Mouse (Mus musculus): Measurements from ENCODE around the gene Ddx21. TPM values are rescaled to one million over a fixed set of nuclear protein-coding genes. Genes with fewer than 3 reads are reported as not detected.
"Not testable (repeated sequence)": the region's sequence is repeated elsewhere in the genome, so short reads cannot be mapped to it uniquely, and the experiment has no call there.

Gene Ddx21
- polyA plus RNA-seq, 1 experiment from 2014 or later: 27.0 TPM

DNA sequence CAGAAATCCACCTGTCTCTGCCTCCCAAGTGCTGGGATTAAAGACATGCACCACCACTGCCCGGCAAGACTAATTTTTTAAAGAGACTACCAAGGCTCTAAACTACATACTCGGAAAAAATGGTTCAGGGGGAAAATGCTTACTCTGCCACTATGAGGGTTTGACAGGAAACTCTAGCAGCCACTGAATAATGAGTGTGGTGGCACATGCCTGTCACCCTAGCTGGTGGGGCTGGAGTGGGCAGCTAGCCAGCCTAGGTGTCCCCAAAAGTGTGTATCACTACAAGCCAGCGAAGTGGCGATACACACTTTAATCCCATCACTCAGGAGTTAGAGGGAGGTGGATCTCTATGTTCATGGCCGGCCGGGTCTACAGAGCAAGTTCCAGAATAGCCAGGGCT is 2.0 kb downstream of the Ddx21 start:
- 91% methylated on average over 6 of the region's 6 CpGs for WGBS
- no peak overlapping the region for H3K4me2 ChIP-seq (replicated peaks; ENCODE audit: low read depth, low read length)
- H3K27me3 ChIP-seq (ENCODE audit: control insufficient read depth, insufficient read depth, low read length): no peaks in the 10 kb centered on the region
- no peak overlapping the region for H3K4me3 ChIP-seq (ENCODE audit: low read depth, low read length)
- no peaks in the 10 kb centered on the region for H3K9me3 ChIP-seq (ENCODE audit: control insufficient read depth, low read depth, low read length)
- no peak overlapping the region for H3K27ac ChIP-seq (ENCODE audit: low read length)
- no peak overlapping the region for H3K9ac ChIP-seq (replicated peaks; ENCODE audit: low read depth, low read length)
- 0 out of 2 replicates have a peak, but pooled peaks cover 5% of the 10 kb centered on the region for H3K4me1 ChIP-seq (ENCODE audit: control insufficient read depth, insufficient read depth, low read length)
- peaks cover 15% of the 10 kb centered on the region for H3K36me3 ChIP-seq (ENCODE audit: control insufficient read depth, insufficient read depth, low read length)
- no peak for ATAC-seq (ENCODE audit: insufficient number of reproducible peaks, insufficient read depth, low FRiP score, low read depth)

DNA sequence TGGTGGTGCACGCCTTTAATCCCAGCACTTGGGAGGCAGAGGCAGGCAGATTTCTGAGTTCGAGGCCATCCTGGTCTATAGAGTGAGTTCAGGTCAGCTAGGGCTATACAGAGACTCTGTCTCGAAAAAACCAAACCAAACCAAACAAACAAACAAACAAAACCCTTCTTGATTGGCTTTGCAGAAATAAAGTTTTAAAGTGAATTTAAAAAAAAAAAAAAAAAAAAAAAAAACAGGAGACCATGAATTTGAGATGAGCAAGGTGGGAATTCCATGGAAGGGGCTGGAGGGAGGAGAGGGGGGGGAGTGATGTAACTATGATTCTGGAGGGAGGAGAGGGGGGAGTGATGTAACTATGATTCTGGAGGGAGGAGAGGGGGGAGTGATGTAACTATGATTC is 2.8 kb downstream of the Ddx21 start:
- not testable (repeated sequence) for H3K27me3 ChIP-seq (ENCODE audit: control insufficient read depth, insufficient read depth, low read length); H3K9me3 ChIP-seq (ENCODE audit: control insufficient read depth, low read depth, low read length); ATAC-seq (ENCODE audit: insufficient number of reproducible peaks, insufficient read depth, low FRiP score, low read depth); H3K27ac ChIP-seq (ENCODE audit: low read length); H3K4me3 ChIP-seq (ENCODE audit: low read depth, low read length); H3K9ac ChIP-seq (replicated peaks; ENCODE audit: low read depth, low read length); H3K4me2 ChIP-seq (replicated peaks; ENCODE audit: low read depth, low read length); H3K4me1 ChIP-seq (ENCODE audit: control insufficient read depth, insufficient read depth, low read length)
- H3K36me3 ChIP-seq (ENCODE audit: control insufficient read depth, insufficient read depth, low read length): peaks cover 15% of the 10 kb centered on the region
- 86% methylated on average over 3 of the region's 3 CpGs for WGBS

DNA sequence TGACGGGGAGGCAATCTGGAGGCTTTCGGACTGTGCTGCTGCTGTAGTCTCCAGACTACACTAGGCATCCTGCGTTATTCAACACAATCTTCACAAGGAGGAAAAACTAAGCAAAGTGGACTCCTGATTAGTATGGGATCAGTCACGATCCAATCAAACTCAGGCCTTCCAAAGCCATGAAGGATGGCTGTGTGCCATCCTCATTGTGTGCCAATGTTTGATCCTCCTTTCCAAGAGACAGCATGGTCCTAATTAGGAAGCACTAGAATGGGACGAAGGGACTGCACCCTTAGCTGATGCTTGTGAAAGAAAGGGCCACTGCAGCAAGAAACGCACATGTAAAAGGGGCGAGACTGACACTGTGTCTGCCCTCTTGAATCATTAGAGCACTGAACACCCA is 9.6 kb downstream of the Ddx21 start:
- WGBS: 94% methylated on average over 7 of the region's 7 CpGs
- no peak for ATAC-seq (ENCODE audit: insufficient number of reproducible peaks, insufficient read depth, low FRiP score, low read depth)

DNA sequence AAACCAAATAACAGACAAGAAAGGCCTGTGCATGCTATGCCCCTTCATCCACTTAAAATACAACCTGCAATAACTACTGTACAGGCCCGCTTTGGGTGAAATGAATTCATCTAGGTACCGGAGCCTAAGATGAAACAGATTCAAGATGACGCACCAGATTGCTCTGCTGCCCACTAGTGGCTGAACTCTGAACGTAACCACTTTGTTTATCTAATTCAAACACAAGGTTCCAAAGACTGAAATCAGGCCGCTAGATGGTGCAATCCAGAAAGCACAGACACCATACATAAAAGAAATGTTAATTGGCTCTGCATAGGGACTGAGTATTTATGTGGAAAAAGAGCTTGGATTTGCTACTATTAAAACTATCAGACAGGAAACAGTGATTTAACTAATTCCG is 11.9 kb downstream of the Ddx21 start:
- H3K27ac ChIP-seq (ENCODE audit: low read length): no peak overlapping the region
- peaks cover 66% of the 10 kb centered on the region for H3K36me3 ChIP-seq (ENCODE audit: control insufficient read depth, insufficient read depth, low read length)
- 39% methylated on average over 6 of the region's 6 CpGs for WGBS

More for the DNA sequence above, 9.6 kb downstream of the Ddx21 start:
- Histone ChIP-seq H3K9ac (replicated peaks; ENCODE audit: low read depth, low read length) (no peak overlapping the region), H3K27me3 (ENCODE audit: control insufficient read depth, insufficient read depth, low read length) (no peaks in the 10 kb centered on the region), H3K4me3 (ENCODE audit: low read depth, low read length) (no peak overlapping the region), H3K9me3 (ENCODE audit: control insufficient read depth, low read depth, low read length) (no peaks in the 10 kb centered on the region), H3K27ac (ENCODE audit: low read length) (no peak overlapping the region), H3K36me3 (ENCODE audit: control insufficient read depth, insufficient read depth, low read length) (peaks cover 57% of the 10 kb centered on the region), H3K4me1 (ENCODE audit: control insufficient read depth, insufficient read depth, low read length) (no peaks in the 10 kb centered on the region), H3K4me2 (replicated peaks; ENCODE audit: low read depth, low read length) (no peak overlapping the region)

DNA sequence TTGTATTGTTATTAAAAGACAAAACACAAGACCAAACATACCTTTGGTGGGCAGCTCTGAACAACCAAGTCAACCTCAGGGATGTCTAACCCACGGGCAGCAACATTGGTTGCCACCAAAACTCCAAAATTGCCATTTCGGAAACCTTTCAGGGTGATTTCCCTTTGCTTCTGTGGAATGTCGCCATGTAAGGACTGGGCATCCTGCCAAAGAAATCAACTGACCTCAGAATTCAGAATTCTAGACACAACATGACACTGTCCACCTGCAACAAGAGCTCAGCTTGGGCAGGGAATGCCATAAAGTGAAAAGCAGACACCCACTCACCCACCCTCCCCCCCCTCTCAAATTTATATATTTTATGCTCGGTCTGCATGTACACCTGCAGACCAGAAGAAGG is 13.5 kb downstream of the Ddx21 start:
- H3K36me3 ChIP-seq (ENCODE audit: control insufficient read depth, insufficient read depth, low read length): peaks cover 79% of the 10 kb centered on the region
- no peak overlapping the region for H3K4me3 ChIP-seq (ENCODE audit: low read depth, low read length)
- ATAC-seq (ENCODE audit: insufficient number of reproducible peaks, insufficient read depth, low FRiP score, low read depth): no peak
- 76% methylated on average over 4 of the region's 4 CpGs for WGBS
- no peaks in the 10 kb centered on the region for H3K27me3 ChIP-seq (ENCODE audit: control insufficient read depth, insufficient read depth, low read length)
- no peak overlapping the region for H3K4me2 ChIP-seq (replicated peaks; ENCODE audit: low read depth, low read length)
- H3K4me1 ChIP-seq (ENCODE audit: control insufficient read depth, insufficient read depth, low read length): no peaks in the 10 kb centered on the region
- no peaks in the 10 kb centered on the region for H3K9me3 ChIP-seq (ENCODE audit: control insufficient read depth, low read depth, low read length)
- H3K27ac ChIP-seq (ENCODE audit: low read length): no peak overlapping the region
- H3K9ac ChIP-seq (replicated peaks; ENCODE audit: low read depth, low read length): no peak overlapping the region

More for the DNA sequence above, 11.9 kb downstream of the Ddx21 start:
- Histone ChIP-seq H3K9me3 (ENCODE audit: control insufficient read depth, low read depth, low read length) (no peaks in the 10 kb centered on the region), H3K27me3 (ENCODE audit: control insufficient read depth, insufficient read depth, low read length) (no peaks in the 10 kb centered on the region), H3K9ac (replicated peaks; ENCODE audit: low read depth, low read length) (no peak overlapping the region), H3K4me1 (ENCODE audit: control insufficient read depth, insufficient read depth, low read length) (no peaks in the 10 kb centered on the region), H3K4me2 (replicated peaks; ENCODE audit: low read depth, low read length) (no peak overlapping the region), H3K4me3 (ENCODE audit: low read depth, low read length) (no peak overlapping the region)
- no peak for ATAC-seq (ENCODE audit: insufficient number of reproducible peaks, insufficient read depth, low FRiP score, low read depth)

DNA sequence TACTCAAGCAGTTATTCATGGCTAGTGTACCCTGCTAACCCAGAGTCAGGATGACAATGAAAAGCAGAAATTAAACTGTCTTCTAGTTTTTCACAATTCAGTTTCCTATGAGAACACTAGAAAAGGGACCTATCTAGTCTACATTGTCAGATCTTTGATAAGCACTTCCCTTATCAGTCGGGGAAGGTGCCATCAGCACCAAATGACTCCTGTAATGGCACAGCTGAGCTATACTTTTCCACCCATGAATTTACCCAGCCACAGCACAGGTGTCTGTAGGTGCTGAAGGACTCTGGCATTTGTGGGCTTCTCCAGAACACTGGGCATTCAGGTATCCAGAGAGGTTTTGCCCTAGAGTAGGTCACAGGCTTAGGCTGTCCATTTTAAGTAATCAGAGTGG is 18.8 kb downstream of the Ddx21 start:
- 81% methylated on average over 1 of the region's 1 CpGs for WGBS
- Histone ChIP-seq H3K27me3 (ENCODE audit: control insufficient read depth, insufficient read depth, low read length) (no peaks in the 10 kb centered on the region), H3K4me1 (ENCODE audit: control insufficient read depth, insufficient read depth, low read length) (no peaks in the 10 kb centered on the region), H3K27ac (ENCODE audit: low read length) (no peak overlapping the region), H3K9me3 (ENCODE audit: control insufficient read depth, low read depth, low read length) (no peaks in the 10 kb centered on the region), H3K4me3 (ENCODE audit: low read depth, low read length) (no peak overlapping the region), H3K9ac (replicated peaks; ENCODE audit: low read depth, low read length) (no peak overlapping the region), H3K4me2 (replicated peaks; ENCODE audit: low read depth, low read length) (no peak overlapping the region), H3K36me3 (ENCODE audit: control insufficient read depth, insufficient read depth, low read length) (peaks cover 62% of the 10 kb centered on the region)
- no peak for ATAC-seq (ENCODE audit: insufficient number of reproducible peaks, insufficient read depth, low FRiP score, low read depth)

DNA sequence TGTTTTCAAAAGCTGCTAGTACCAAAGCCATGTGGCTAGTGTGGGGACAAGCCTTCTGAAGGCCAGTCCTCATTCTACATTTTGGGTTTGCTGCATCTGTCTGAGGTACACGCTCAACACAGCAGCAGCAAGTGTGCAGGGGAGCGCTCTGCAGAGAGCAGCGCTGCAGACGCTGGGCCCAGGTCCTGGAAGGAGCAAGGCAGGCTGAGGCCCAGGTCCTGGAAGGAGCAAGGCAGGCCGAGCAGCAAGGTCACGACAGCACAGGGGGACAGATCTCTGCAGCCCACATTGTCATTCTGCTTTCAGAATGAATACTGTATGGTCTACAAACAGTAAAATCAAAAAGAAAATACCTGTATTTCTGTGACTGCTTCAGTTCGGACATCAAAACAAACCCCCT is 19.4 kb downstream of the Ddx21 start:
- Histone ChIP-seq H3K4me2 (replicated peaks; ENCODE audit: low read depth, low read length) (no peak overlapping the region), H3K36me3 (ENCODE audit: control insufficient read depth, insufficient read depth, low read length) (peaks cover 57% of the 10 kb centered on the region), H3K4me3 (ENCODE audit: low read depth, low read length) (no peak overlapping the region), H3K4me1 (ENCODE audit: control insufficient read depth, insufficient read depth, low read length) (no peaks in the 10 kb centered on the region), H3K27ac (ENCODE audit: low read length) (no peak overlapping the region), H3K9ac (replicated peaks; ENCODE audit: low read depth, low read length) (no peak overlapping the region), H3K27me3 (ENCODE audit: control insufficient read depth, insufficient read depth, low read length) (no peaks in the 10 kb centered on the region), H3K9me3 (ENCODE audit: control insufficient read depth, low read depth, low read length) (no peaks in the 10 kb centered on the region)
- no peak for ATAC-seq (ENCODE audit: insufficient number of reproducible peaks, insufficient read depth, low FRiP score, low read depth)
- 81% methylated on average over 7 of the region's 7 CpGs for WGBS

DNA sequence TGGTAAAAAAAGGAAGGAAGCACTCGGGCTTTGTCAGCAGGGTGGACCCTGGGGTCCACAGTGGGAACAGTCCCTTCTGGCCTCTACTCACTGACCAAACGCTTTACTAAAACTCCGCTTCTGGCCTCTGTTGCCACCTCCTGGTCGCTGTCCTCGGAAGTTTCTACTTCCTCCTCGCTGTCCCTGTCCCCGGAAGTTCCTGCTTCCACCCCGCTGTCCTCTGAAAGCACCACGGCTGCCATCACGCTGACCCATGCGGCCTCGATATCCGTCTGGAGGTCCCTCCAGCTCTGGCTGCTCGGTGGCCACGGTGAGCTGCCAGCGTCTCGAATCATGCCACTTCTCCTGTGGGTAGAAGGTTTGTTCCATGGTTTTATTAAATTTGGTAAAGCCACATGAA is 19.8 kb downstream of the Ddx21 start:
- Histone ChIP-seq H3K4me2 (replicated peaks; ENCODE audit: low read depth, low read length) (no peak overlapping the region), H3K36me3 (ENCODE audit: control insufficient read depth, insufficient read depth, low read length) (peaks cover 54% of the 10 kb centered on the region)
- 89% methylated on average over 17 of the region's 17 CpGs for WGBS

DNA sequence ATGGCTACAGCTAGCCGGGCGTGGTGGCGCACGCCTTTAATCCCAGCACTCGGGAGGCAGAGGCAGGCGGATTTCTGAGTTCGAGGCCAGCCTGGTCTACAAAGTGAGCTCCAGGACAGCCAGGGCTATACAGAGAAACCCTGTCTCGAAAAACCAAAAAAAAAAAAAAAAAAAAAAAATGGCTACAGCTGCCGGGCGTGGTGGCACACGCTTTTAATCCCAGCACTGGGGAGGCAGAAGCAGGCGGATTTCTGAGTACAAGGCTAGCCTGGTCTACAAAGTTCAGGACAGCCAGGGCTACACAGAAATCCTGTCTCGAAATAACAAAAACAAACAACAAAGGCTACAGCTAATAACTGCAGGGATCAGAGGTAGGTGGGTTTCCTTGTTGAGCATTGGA is 23.0 kb downstream of the Ddx21 start:
- not testable (repeated sequence) for H3K27ac ChIP-seq (ENCODE audit: low read length); H3K9ac ChIP-seq (replicated peaks; ENCODE audit: low read depth, low read length); H3K4me3 ChIP-seq (ENCODE audit: low read depth, low read length); H3K4me2 ChIP-seq (replicated peaks; ENCODE audit: low read depth, low read length); H3K27me3 ChIP-seq (ENCODE audit: control insufficient read depth, insufficient read depth, low read length); H3K9me3 ChIP-seq (ENCODE audit: control insufficient read depth, low read depth, low read length); H3K4me1 ChIP-seq (ENCODE audit: control insufficient read depth, insufficient read depth, low read length); ATAC-seq (ENCODE audit: insufficient number of reproducible peaks, insufficient read depth, low FRiP score, low read depth)
- peaks cover 43% of the 10 kb centered on the region for H3K36me3 ChIP-seq (ENCODE audit: control insufficient read depth, insufficient read depth, low read length)
- WGBS: 93% methylated on average over 11 of the region's 13 CpGs

More for the DNA sequence above, 19.8 kb downstream of the Ddx21 start:
- H3K9me3 ChIP-seq (ENCODE audit: control insufficient read depth, low read depth, low read length): no peaks in the 10 kb centered on the region
- H3K9ac ChIP-seq (replicated peaks; ENCODE audit: low read depth, low read length): no peak overlapping the region
- H3K4me3 ChIP-seq (ENCODE audit: low read depth, low read length): no peak overlapping the region
- no peaks in the 10 kb centered on the region for H3K4me1 ChIP-seq (ENCODE audit: control insufficient read depth, insufficient read depth, low read length)
- H3K27me3 ChIP-seq (ENCODE audit: control insufficient read depth, insufficient read depth, low read length): no peaks in the 10 kb centered on the region
- ATAC-seq (ENCODE audit: insufficient number of reproducible peaks, insufficient read depth, low FRiP score, low read depth): no peak
- H3K27ac ChIP-seq (ENCODE audit: low read length): no peak overlapping the region

Measured in stomach, embryonic 14.5 days (tissue).